Mouse (Mus musculus) heart, postnatal 0 days (tissue): ENCODE results near the gene Srp68. TPM values are rescaled to one million over a fixed set of nuclear protein-coding genes. Genes with fewer than 3 reads are reported as not detected.
A peak's percentile ranks its signal among the peaks of the same experiment; 100 is the strongest.

Source experiments
- ATAC-seq: fragments of 200-750 bp; cut with Nextera tagmentation; 2 replicates; pipeline ENCODE4 v1.8.0; 2017; ENCODE audit warnings: low read depth, moderate number of reproducible peaks, moderate library complexity; ENCODE audit not compliant: insufficient read depth
- DNase-seq: peaks from one replicate; pipeline ENCODE4 v3.0.0-alpha.2; 2016; ENCODE audit warnings: low spot score
- H3K27ac ChIP-seq: fragments of 300-500 bp; sonication (generic); 2 replicates; pipeline ENCODE4 v1.5.1; 2014; ENCODE audit warnings: low read depth, mild to moderate bottlenecking
- H3K27me3 ChIP-seq: fragments of 300-500 bp; sonication (generic); 2 replicates; pipeline ENCODE4 v1.6.1; 2014; ENCODE audit warnings: low read length, mixed read lengths; ENCODE audit not compliant: control insufficient read depth, insufficient read depth
- H3K36me3 ChIP-seq: fragments of 300-500 bp; sonication (generic); replicated peaks from 2 replicates; pipeline ENCODE4 v1.6.1; 2014; ENCODE audit warnings: low read length, mixed read lengths; ENCODE audit not compliant: control insufficient read depth, insufficient read depth
- H3K4me1 ChIP-seq: fragments of 300-500 bp; sonication (generic); 2 replicates; pipeline ENCODE4 v1.6.1; 2014; ENCODE audit warnings: antibody characterized with exemption; ENCODE audit not compliant: control insufficient read depth, insufficient read depth
- H3K4me2 ChIP-seq: fragments of 300-500 bp; sonication (generic); 2 replicates; pipeline ENCODE4 v1.6.1; 2014; ENCODE audit warnings: low read depth, mild to moderate bottlenecking, low read length, moderate library complexity
- H3K4me3 ChIP-seq: fragments of 300-500 bp; sonication (generic); 2 replicates; pipeline ENCODE4 v1.5.1; 2014; ENCODE audit warnings: low read depth, low read length
- H3K9ac ChIP-seq: fragments of 300-500 bp; sonication (generic); replicated peaks from 2 replicates; pipeline ENCODE4 v1.6.1; 2014; ENCODE audit warnings: low read depth, low read length, mixed read lengths
- H3K9me3 ChIP-seq: fragments of 300-500 bp; sonication (generic); replicated peaks from 2 replicates; pipeline ENCODE4 v1.6.1; 2016; ENCODE audit warnings: low read length; ENCODE audit not compliant: control insufficient read depth
- CTCF ChIP-seq: IDR thresholded peaks from 2 replicates; pipeline ENCODE4 v1.5.1; 2016; ENCODE audit warnings: antibody characterized with exemption, control low read depth, low read depth
- EP300 ChIP-seq: IDR thresholded peaks from 2 replicates; pipeline ENCODE4 v1.6.1; 2016; ENCODE audit warnings: antibody characterized with exemption, low read depth
- WGBS: fragments of 180-500 bp; shearing (Covaris S2); extraction: QIAGEN DNeasy Blood & Tissue Kit; methylation state at CpG from one replicate; pipeline ENCODE4 v1.1.7; 2014; 5-methylcytosine and 5-hydroxymethylcytosine counted together
- polyA plus RNA-seq: library from polyadenylated mRNA; unstranded; fragments of >200 nt; fragmentation: Nextera tagmentation; extraction: Ambion mirVana; gene quantifications from 2 replicates; pipeline ENCODE4 v1.2.1, GENCODE M21; 2015
- total RNA-seq: library from RNA; depleted of rRNA; stranded (reverse); fragments of >200 nt; gene quantifications from 2 replicates; pipeline ENCODE4 v1.2.3, GENCODE M21; 2014; ENCODE audit warnings: low replicate concordance; rRNA removed

Srp68 gene
- total and polyA plus RNA-seq, 2 experiments from 2014 or later, result 33.6 to 48.2 TPM

DNA sequence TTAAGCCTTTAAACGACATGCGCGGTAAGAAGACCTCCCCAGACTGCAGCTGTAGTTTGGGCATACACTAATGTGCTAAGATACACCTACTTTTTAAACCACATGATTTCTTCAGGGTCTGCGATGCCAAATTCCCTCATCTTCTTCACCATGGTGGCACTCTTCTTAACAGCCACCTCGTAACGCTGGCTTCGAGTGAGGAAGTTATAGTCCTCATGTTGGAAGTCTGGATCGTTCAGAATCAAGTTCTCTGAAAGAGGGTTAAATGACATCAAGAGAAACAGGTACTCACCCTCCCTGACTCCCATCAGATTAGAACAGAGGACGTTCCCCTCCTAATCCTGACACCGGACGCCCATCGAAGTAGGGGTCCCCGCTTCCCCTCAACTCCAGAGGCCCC, 75.9 kb downstream of the Srp68 start:
- peaks cover 11% of the 10 kb centered on the region; the same call in 1 of the 2 replicates for H3K36me3 ChIP-seq
- no peak for ATAC-seq
- no peaks in the 10 kb centered on the region for H3K9me3 ChIP-seq
- TF ChIP-seq EP300, result no peak
- TF ChIP-seq CTCF, result no peak
- H3K4me3 ChIP-seq, result peak overlapping the region; percentile 67
- 15% methylated on average over 13 of the region's 13 CpGs for WGBS
- DNase-seq, result no peak
- H3K9ac ChIP-seq, result peak overlapping the region; percentile 81
- peak overlapping the region; percentile 70 for H3K4me2 ChIP-seq
- H3K4me1 ChIP-seq, result peaks cover 6% of the 10 kb centered on the region
- H3K27me3 ChIP-seq, result no peaks in the 10 kb centered on the region
- peak overlapping the region; percentile 95 for H3K27ac ChIP-seq

DNA sequence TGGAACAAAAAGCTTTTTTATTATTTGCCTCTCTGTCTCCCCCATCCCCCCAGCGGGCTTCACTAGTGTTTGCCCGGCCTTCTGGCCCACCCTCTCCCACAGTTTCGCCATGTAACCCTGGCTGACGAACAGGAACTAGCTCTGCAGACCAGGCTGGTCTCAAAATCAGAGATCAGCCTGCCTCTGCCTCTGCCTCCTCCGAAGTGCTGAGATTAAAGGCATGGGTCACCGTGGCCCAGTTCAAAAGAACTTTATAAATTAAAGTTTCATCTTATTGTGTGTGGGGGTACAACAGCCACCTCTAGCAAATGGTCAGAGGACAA, 76.5 kb downstream of the Srp68 start:
- no peak for TF ChIP-seq CTCF
- TF ChIP-seq EP300, result no peak
- H3K9ac ChIP-seq, result 0 out of 2 replicates have a peak overlapping the region, but pooled peaks have one; percentile 11
- H3K36me3 ChIP-seq, result peaks cover 11% of the 10 kb centered on the region; the same call in 1 of the 2 replicates
- H3K27me3 ChIP-seq, result no peaks in the 10 kb centered on the region
- H3K4me2 ChIP-seq, result peak overlapping the region; percentile 70
- H3K27ac ChIP-seq, result no peak overlapping the region
- no peaks in the 10 kb centered on the region for H3K9me3 ChIP-seq
- H3K4me3 ChIP-seq, result peak overlapping the region; percentile 67; the same call in 1 of the 2 replicates
- peaks cover 6% of the 10 kb centered on the region for H3K4me1 ChIP-seq
- DNase-seq (no peak), ATAC-seq (no peak)
- 88% methylated on average over 6 of the region's 6 CpGs for WGBS

DNA sequence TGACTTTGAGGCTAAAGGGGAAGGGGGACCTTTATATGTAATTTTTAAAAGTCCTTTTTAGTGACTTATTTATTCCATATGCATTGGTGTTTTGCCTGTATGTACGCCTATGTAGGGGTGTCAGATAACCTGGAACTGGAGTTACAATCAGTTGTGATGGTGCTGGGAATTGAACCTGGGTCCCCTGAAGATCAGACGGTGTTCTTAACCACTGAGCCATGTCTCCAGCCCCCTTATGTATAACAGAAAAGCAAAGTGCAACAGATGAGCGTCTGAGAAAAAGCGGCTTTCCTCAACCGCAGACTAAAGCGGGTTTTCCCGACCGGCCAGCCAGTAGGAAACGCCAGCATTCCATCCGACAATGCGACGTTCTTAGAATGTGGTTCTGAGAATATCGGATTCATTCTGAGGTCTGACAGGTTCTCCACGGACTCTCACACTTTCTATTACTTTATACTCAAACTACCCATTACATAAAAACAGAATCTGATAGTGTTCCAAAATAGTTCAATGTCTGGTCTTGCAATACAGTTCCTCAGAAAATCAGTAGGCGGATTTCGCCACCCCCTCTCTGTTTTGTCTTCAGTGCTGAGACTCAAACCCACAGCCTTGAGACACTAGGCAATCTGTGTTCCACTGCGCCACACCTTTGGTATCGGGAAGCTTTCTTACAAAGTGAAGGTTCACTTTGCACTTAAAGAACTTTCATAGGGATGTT, 77.0 kb downstream of the Srp68 start:
- TF ChIP-seq CTCF (no peak), EP300 (no peak)

DNA sequence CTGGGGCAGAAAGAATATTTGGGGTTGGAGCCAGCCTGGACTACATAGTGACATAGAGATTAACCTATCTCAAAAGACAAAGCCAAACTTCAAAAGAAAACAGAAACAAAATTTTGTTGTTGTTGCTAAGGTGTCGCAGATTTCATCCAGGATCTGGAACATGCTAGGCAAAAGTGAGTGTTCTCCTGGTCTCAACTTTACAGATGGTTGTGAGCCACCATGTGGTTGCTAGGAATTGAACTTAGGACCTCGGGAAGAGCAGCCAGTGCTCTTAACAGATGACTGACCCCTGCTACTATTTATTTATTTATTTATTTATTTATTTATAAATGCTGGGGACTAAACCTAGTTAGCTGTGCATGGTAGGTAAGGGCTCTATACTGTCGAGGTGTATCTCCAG, 77.7 kb downstream of the Srp68 start:
- Histone ChIP-seq H3K27ac (no peak overlapping the region), H3K4me1 (peaks cover 6% of the 10 kb centered on the region), H3K27me3 (no peaks in the 10 kb centered on the region), H3K9me3 (no peaks in the 10 kb centered on the region), H3K36me3 (peaks cover 16% of the 10 kb centered on the region), H3K4me2 (no peak overlapping the region), H3K9ac (no peak overlapping the region), H3K4me3 (no peak overlapping the region)
- DNase-seq (no peak), ATAC-seq (no peak)
- WGBS, result 82% methylated on average over 3 of the region's 3 CpGs
- TF ChIP-seq CTCF (no peak), EP300 (no peak)

More for the DNA sequence above, 77.0 kb downstream of the Srp68 start:
- DNase-seq, result no peak
- WGBS, result 94% methylated on average over 18 of the region's 18 CpGs
- Histone ChIP-seq H3K4me3 (peak overlapping the region; percentile 67; the same call in 1 of the 2 replicates), H3K9me3 (no peaks in the 10 kb centered on the region), H3K4me1 (peaks cover 6% of the 10 kb centered on the region), H3K27ac (no peak overlapping the region), H3K9ac (0 out of 2 replicates have a peak overlapping the region, but pooled peaks have one; percentile 11), H3K27me3 (no peaks in the 10 kb centered on the region), H3K4me2 (peak overlapping the region; percentile 70; the same call in 1 of the 2 replicates), H3K36me3 (peaks cover 11% of the 10 kb centered on the region; the same call in 1 of the 2 replicates)
- ATAC-seq, result no peak

DNA sequence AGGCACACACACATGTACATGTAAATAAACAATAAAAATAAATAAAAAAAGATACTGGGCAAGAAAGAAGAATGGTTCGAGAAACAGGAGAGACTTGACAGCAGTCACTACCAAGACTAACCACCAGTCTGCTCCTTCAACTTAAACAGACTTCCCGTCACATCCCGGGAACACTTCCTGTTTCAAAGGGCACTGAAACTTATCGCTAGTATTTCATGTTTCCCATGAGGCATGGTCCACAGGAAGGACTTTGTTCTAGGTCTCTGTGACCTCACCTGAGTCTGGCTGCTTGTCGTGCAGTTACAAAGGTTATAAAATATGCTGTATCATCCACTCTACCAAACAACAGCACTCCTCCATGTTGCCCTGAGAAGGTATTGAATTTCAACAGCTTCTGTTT, 78.8 kb downstream of the Srp68 start:
- H3K4me3 ChIP-seq, result no peak overlapping the region
- H3K9ac ChIP-seq, result no peak overlapping the region
- 56% methylated on average over 5 of the region's 5 CpGs for WGBS
- H3K4me2 ChIP-seq, result no peak overlapping the region; the same call in 1 of the 2 replicates
- peak overlapping the region; percentile 21; the same call in 1 of the 2 replicates for H3K27ac ChIP-seq
- no peaks in the 10 kb centered on the region for H3K27me3 ChIP-seq
- DNase-seq, result peak; percentile 20
- no peak for ATAC-seq
- TF ChIP-seq CTCF, result no peak
- no peak for TF ChIP-seq EP300
- no peaks in the 10 kb centered on the region for H3K9me3 ChIP-seq
- H3K36me3 ChIP-seq, result peaks cover 26% of the 10 kb centered on the region
- H3K4me1 ChIP-seq, result peaks cover 6% of the 10 kb centered on the region

Other genes starting within 250 kb of the Srp68 start
- gene H3f3b, start 246.3 kb downstream of the Srp68 start, total RNA-seq, result 365 and 410 TPM in 2 replicates
- 518 and 561 TPM in 2 replicates for gene H3f3b, start 246.3 kb downstream of the Srp68 start, polyA plus RNA-seq
- gene Unk, start 243.9 kb downstream of the Srp68 start, total RNA-seq, result 23.1 and 26.1 TPM in 2 replicates
- gene Unk, start 243.9 kb downstream of the Srp68 start, polyA plus RNA-seq, result 8.4 and 9.5 TPM in 2 replicates
- 0.27 and 2.7 TPM in 2 replicates for gene Unc13d, start 196.3 kb downstream of the Srp68 start, total RNA-seq
- 0.42 and 0.47 TPM in 2 replicates for gene Unc13d, start 196.3 kb downstream of the Srp68 start, polyA plus RNA-seq
- gene Wbp2, start 187.2 kb downstream of the Srp68 start, total RNA-seq, result 113 and 120 TPM in 2 replicates
- 106 and 117 TPM in 2 replicates for gene Wbp2, start 187.2 kb downstream of the Srp68 start, polyA plus RNA-seq
- gene Trim47, start 147.0 kb downstream of the Srp68 start, total RNA-seq, result 89.0 and 104 TPM in 2 replicates
- gene Trim47, start 147.0 kb downstream of the Srp68 start, polyA plus RNA-seq, result 42.8 and 43.9 TPM in 2 replicates
- 5.9 and 15.0 TPM in 2 replicates for gene Trim65, start 143.1 kb downstream of the Srp68 start, total RNA-seq
- 2.7 TPM in 2 replicates for gene Trim65, start 143.1 kb downstream of the Srp68 start, polyA plus RNA-seq
- gene Mrpl38, start 135.3 kb downstream of the Srp68 start, total RNA-seq, result 114 and 153 TPM in 2 replicates
- gene Mrpl38, start 135.3 kb downstream of the Srp68 start, polyA plus RNA-seq, result 79.1 and 80.8 TPM in 2 replicates
- gene Fbf1, start 106.1 kb downstream of the Srp68 start, total RNA-seq, result 20.4 and 22.8 TPM in 2 replicates
- 8.2 and 8.5 TPM in 2 replicates for gene Fbf1, start 106.1 kb downstream of the Srp68 start, polyA plus RNA-seq
- 58.4 and 63.6 TPM in 2 replicates for gene Ten1, start 75.4 kb downstream of the Srp68 start, total RNA-seq
- 64.0 and 68.2 TPM in 2 replicates for gene Ten1, start 75.4 kb downstream of the Srp68 start, polyA plus RNA-seq
- 64.9 and 65.8 TPM in 2 replicates for gene Acox1, start 75.2 kb downstream of the Srp68 start, total RNA-seq
- gene Acox1, start 75.2 kb downstream of the Srp68 start, polyA plus RNA-seq, result 43.0 and 46.7 TPM in 2 replicates
- 2.1 and 3.4 TPM in 2 replicates for gene Evpl, start 36.1 kb downstream of the Srp68 start, total RNA-seq
- gene Evpl, start 36.1 kb downstream of the Srp68 start, polyA plus RNA-seq, result 0.45 TPM in 2 replicates
- gene Galr2, start 6.7 kb upstream of the Srp68 start, total RNA-seq, result not detected in 2 replicates
- 0.05 TPM in 2 replicates for gene Galr2, start 6.7 kb upstream of the Srp68 start, polyA plus RNA-seq
- gene Exoc7, start 33.0 kb upstream of the Srp68 start, total RNA-seq, result 37.6 and 94.7 TPM in 2 replicates
- gene Exoc7, start 33.0 kb upstream of the Srp68 start, polyA plus RNA-seq, result 43.9 and 48.7 TPM in 2 replicates
- 2.7 TPM in 1 of 2 replicates, not detected in the other for gene Foxj1, start 61.2 kb upstream of the Srp68 start, total RNA-seq
- 0.04 and 1.0 TPM in 2 replicates for gene Foxj1, start 61.2 kb upstream of the Srp68 start, polyA plus RNA-seq
- gene Rnf157, start 138.8 kb upstream of the Srp68 start, total RNA-seq, result 10.8 and 11.4 TPM in 2 replicates
- 2.2 and 3.5 TPM in 2 replicates for gene Rnf157, start 138.8 kb upstream of the Srp68 start, polyA plus RNA-seq
- gene Ubald2, start 159.9 kb upstream of the Srp68 start, total RNA-seq, result 48.3 and 161 TPM in 2 replicates
- gene Ubald2, start 159.9 kb upstream of the Srp68 start, polyA plus RNA-seq, result 32.3 and 41.9 TPM in 2 replicates
- gene Qrich2, start 192.0 kb upstream of the Srp68 start, total RNA-seq, result 0.23 TPM in 1 of 2 replicates, not detected in the other
- not detected in 2 replicates for gene Qrich2, start 192.0 kb upstream of the Srp68 start, polyA plus RNA-seq
- 43.3 and 46.6 TPM in 2 replicates for gene Prpsap1, start 220.0 kb upstream of the Srp68 start, total RNA-seq
- gene Prpsap1, start 220.0 kb upstream of the Srp68 start, polyA plus RNA-seq, result 59.2 and 62.2 TPM in 2 replicates